Mouse (Mus musculus) lung, postnatal 0 days (tissue): ENCODE data around the gene Rpp25l. TPM values are rescaled to one million over a fixed set of nuclear protein-coding genes. Genes with fewer than 3 reads are reported as not detected.

Experiments used
- ATAC-seq: fragments of 200-750 bp; cut with Nextera tagmentation; 2 replicates; pipeline ENCODE4 v1.8.0; 2017; ENCODE audit warnings: moderate library complexity
- DNase-seq: peaks from one replicate; pipeline ENCODE4 v3.0.0-alpha.2; 2016; ENCODE audit warnings: low spot score
- H3K27ac ChIP-seq: fragments of 300-500 bp; sonication (generic); 2 replicates; pipeline ENCODE4 v1.5.1; 2014; ENCODE audit warnings: antibody characterized with exemption, mild to moderate bottlenecking, low read length, mixed read lengths
- H3K27me3 ChIP-seq: fragments of 300-500 bp; sonication (generic); replicated peaks from 2 replicates; pipeline ENCODE4 v1.6.1; 2014; ENCODE audit warnings: low read length, mixed read lengths; ENCODE audit not compliant: insufficient read depth
- H3K36me3 ChIP-seq: fragments of 300-500 bp; sonication (generic); 2 replicates; pipeline ENCODE4 v1.6.1; 2014; ENCODE audit warnings: low read length, mixed read lengths; ENCODE audit not compliant: insufficient read depth
- H3K4me1 ChIP-seq: fragments of 300-500 bp; sonication (generic); 2 replicates; pipeline ENCODE4 v1.6.1; 2014; ENCODE audit warnings: antibody characterized with exemption, low read depth, low read length, mixed read lengths; ENCODE audit not compliant: insufficient read depth
- H3K4me2 ChIP-seq: fragments of 300-500 bp; sonication (generic); replicated peaks from 2 replicates; pipeline ENCODE4 v1.6.1; 2014; ENCODE audit warnings: low read depth, mild to moderate bottlenecking, low read length, moderate library complexity, mixed read lengths
- H3K4me3 ChIP-seq: fragments of 300-500 bp; sonication (generic); 2 replicates; pipeline ENCODE4 v1.5.1; 2014; ENCODE audit warnings: low read depth, low read length
- H3K9ac ChIP-seq: fragments of 300-500 bp; sonication (generic); replicated peaks from 2 replicates; pipeline ENCODE4 v1.6.1; 2014; ENCODE audit warnings: low read depth, mild to moderate bottlenecking
- H3K9me3 ChIP-seq: fragments of 300-500 bp; sonication (generic); 2 replicates; pipeline ENCODE4 v1.6.1; 2016; ENCODE audit warnings: low read length, mixed read lengths
- CTCF ChIP-seq: IDR thresholded peaks from 2 replicates; pipeline ENCODE4 v1.5.1; 2016; ENCODE audit warnings: antibody characterized with exemption, mild to moderate bottlenecking
- EP300 ChIP-seq: IDR thresholded peaks from 2 replicates; pipeline ENCODE4 v1.6.1; 2016; ENCODE audit warnings: antibody characterized with exemption, mild to moderate bottlenecking, control low read depth
- WGBS: fragments of 180-500 bp; shearing (Covaris S2); extraction: QIAGEN DNeasy Blood & Tissue Kit; methylation state at CpG from one replicate; pipeline ENCODE4 v1.1.7; 2014; 5-methylcytosine and 5-hydroxymethylcytosine counted together
- polyA plus RNA-seq: library from polyadenylated mRNA; unstranded; fragments of >200 nt; fragmentation: Nextera tagmentation; extraction: Ambion mirVana; gene quantifications from 2 replicates; pipeline ENCODE4 v1.2.1, GENCODE M21; 2015

Rpp25l gene
- polyA plus RNA-seq, 1 experiment from 2014 or later: 51.8 TPM

- H3K4me2 ChIP-seq: no peak overlapping the region
- H3K27ac ChIP-seq: no peak overlapping the region
- H3K27me3 ChIP-seq: 0 out of 2 replicates have a peak, but pooled peaks cover under 1% of the 10 kb centered on the region
- peak; percentile 51 for DNase-seq
- H3K9me3 ChIP-seq: no peaks in the 10 kb centered on the region
- no peak overlapping the region for H3K9ac ChIP-seq
- no peaks in the 10 kb centered on the region for H3K36me3 ChIP-seq
- 35% methylated on average over 13 of the region's 13 CpGs for WGBS
- no peak overlapping the region for H3K4me3 ChIP-seq
- H3K4me1 ChIP-seq: no peaks in the 10 kb centered on the region
- TF ChIP-seq EP300 (no peak), CTCF (no peak)
- peak; percentile 50 for ATAC-seq
Measured at GRCm38 (mm10) chr4:41677006-41677629, 36.2 kb downstream of the Rpp25l start.

- Histone ChIP-seq H3K27ac (no peak overlapping the region), H3K4me2 (no peak overlapping the region), H3K4me3 (no peak overlapping the region), H3K9ac (no peak overlapping the region), H3K36me3 (no peaks in the 10 kb centered on the region), H3K27me3 (no peaks in the 10 kb centered on the region), H3K4me1 (no peaks in the 10 kb centered on the region), H3K9me3 (no peaks in the 10 kb centered on the region)
- ATAC-seq: no peak
- TF ChIP-seq EP300 (no peak), CTCF (no peak)
- 50% methylated on average over 17 of the region's 17 CpGs for WGBS
- no peak for DNase-seq
Measured at GRCm38 (mm10) chr4:41676248-41677005, 36.9 kb downstream of the Rpp25l start.

GRCm38 (mm10) chr4:41673186-41673585 lies 40.1 kb downstream of the Rpp25l start:
- Histone ChIP-seq H3K4me2 (no peak overlapping the region), H3K27me3 (no peaks in the 10 kb centered on the region), H3K36me3 (no peaks in the 10 kb centered on the region), H3K4me3 (no peak overlapping the region), H3K4me1 (no peaks in the 10 kb centered on the region), H3K9me3 (no peaks in the 10 kb centered on the region), H3K27ac (no peak overlapping the region), H3K9ac (no peak overlapping the region)
- WGBS: 69% methylated on average over 19 of the region's 19 CpGs
- no peak for ATAC-seq
- DNase-seq: no peak
- TF ChIP-seq CTCF: no peak
- no peak for TF ChIP-seq EP300

GRCm38 (mm10) chr4:41672522-41672963 lies 40.8 kb downstream of the Rpp25l start:
- Histone ChIP-seq H3K36me3 (no peaks in the 10 kb centered on the region), H3K27ac (no peak overlapping the region), H3K9ac (no peak overlapping the region), H3K27me3 (no peaks in the 10 kb centered on the region), H3K4me1 (no peaks in the 10 kb centered on the region), H3K9me3 (no peaks in the 10 kb centered on the region), H3K4me3 (no peak overlapping the region), H3K4me2 (no peak overlapping the region)
- ATAC-seq (no peak), DNase-seq (no peak)
- TF ChIP-seq EP300 (no peak), CTCF (no peak)
- WGBS: 44% methylated on average over 8 of the region's 8 CpGs

- no peak for ATAC-seq
- no peak for DNase-seq
Measured at GRCm38 (mm10) chr4:41671963-41672480, 41.3 kb downstream of the Rpp25l start.

GRCm38 (mm10) chr4:41671500-41671899 lies 41.8 kb downstream of the Rpp25l start:
- no peaks in the 10 kb centered on the region for H3K9me3 ChIP-seq
- no peak overlapping the region for H3K4me2 ChIP-seq
- H3K27me3 ChIP-seq: no peaks in the 10 kb centered on the region
- no peak for DNase-seq
- TF ChIP-seq CTCF (no peak), EP300 (no peak)
- WGBS: 46% methylated on average over 5 of the region's 5 CpGs
- no peak for ATAC-seq
- H3K27ac ChIP-seq: no peak overlapping the region
- no peaks in the 10 kb centered on the region for H3K4me1 ChIP-seq
- H3K36me3 ChIP-seq: no peaks in the 10 kb centered on the region
- H3K9ac ChIP-seq: no peak overlapping the region
- H3K4me3 ChIP-seq: no peak overlapping the region

More at GRCm38 (mm10) chr4:41671963-41672480, 41.3 kb downstream of the Rpp25l start:
- Histone ChIP-seq H3K27me3 (no peaks in the 10 kb centered on the region), H3K4me2 (no peak overlapping the region), H3K9ac (no peak overlapping the region), H3K36me3 (no peaks in the 10 kb centered on the region), H3K4me1 (no peaks in the 10 kb centered on the region), H3K27ac (no peak overlapping the region), H3K4me3 (no peak overlapping the region), H3K9me3 (no peaks in the 10 kb centered on the region)
- 52% methylated on average over 8 of the region's 8 CpGs for WGBS
- TF ChIP-seq EP300: no peak
- no peak for TF ChIP-seq CTCF
